Mouse (Mus musculus): Measurements from ENCODE around the gene Mrps18a. TPM values are rescaled to one million over a fixed set of nuclear protein-coding genes. Genes with fewer than 3 reads are reported as not detected.

Mrps18a gene
- polyA plus RNA-seq, 1 experiment = 133 TPM

GRCm38 (mm10) chr17:46123285-46123684 is 12.5 kb downstream of the Mrps18a start:
- no peak for TF ChIP-seq GATA1 (IDR thresholded peaks at IDR 0.05; ENCODE audit: low read length)

- no peak for TF ChIP-seq GATA1 (IDR thresholded peaks at IDR 0.05; ENCODE audit: low read length)
These were observed 13.3 kb downstream of the Mrps18a start for GRCm38 (mm10) chr17:46123953-46124700.

DNA sequence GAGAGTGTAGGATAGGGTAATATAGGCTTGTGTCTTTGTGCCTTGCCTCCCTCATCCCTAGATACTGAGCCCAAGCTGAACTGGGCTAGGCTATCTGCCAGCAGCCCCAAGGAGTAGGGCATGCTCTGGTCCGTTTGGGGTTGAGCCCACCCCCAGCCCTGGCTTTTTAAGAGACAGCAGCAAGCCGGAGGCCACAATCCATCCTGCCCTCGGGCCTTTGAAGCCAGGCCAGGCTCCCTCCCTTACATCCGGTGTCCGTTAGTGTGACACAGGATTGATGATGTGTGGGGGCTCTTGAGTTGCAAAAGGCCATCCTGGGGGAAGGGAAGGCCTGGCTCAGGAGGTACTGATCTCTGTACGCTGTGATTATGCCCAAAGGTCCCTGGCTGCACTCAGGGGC is 15.8 kb downstream of the Mrps18a start:
- TF ChIP-seq GATA1 (IDR thresholded peaks at IDR 0.05; ENCODE audit: low read length) = no peak

GRCm38 (mm10) chr17:46127814-46128493 is 17.2 kb downstream of the Mrps18a start:
- TF ChIP-seq GATA1 (IDR thresholded peaks at IDR 0.05; ENCODE audit: low read length) = no peak

DNA sequence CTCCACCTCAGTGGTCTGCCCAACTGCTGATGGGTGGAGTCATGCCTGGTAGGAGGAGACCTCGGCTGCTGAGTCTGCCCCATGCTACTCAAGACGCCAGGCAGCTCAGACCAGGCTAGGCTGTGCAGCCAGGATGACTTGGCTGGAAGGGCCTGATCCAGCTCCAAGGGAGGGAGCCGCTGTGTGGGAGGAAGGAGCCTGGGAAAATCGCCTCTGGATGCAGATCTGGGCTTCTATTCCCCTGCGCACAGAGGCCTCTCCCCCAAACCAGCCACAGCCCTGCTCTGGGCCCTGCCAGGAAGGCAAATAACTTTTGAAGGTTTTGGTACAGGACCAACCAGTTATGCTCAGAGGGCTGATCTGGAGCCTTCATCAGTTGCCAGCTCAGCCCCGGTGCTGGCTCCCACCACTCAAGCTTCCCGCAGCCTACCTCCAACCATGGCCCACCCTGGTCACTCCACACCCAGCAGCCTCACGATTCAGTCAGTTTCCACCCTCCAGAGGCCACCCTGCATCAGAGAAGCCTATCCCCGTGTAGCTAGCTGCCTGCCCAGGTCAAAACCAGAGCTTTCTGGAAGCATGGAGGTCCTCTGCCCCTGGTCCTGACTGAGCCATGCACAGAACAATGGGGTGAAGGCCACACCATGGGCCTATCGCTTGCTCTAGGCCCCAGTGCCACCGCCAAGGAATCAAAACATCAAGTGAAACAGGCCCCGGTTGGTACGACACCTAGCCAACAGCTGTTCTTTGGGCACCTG is 19.1 kb downstream of the Mrps18a start:
- TF ChIP-seq GATA1 (IDR thresholded peaks at IDR 0.05; ENCODE audit: low read length) = no peak

DNA sequence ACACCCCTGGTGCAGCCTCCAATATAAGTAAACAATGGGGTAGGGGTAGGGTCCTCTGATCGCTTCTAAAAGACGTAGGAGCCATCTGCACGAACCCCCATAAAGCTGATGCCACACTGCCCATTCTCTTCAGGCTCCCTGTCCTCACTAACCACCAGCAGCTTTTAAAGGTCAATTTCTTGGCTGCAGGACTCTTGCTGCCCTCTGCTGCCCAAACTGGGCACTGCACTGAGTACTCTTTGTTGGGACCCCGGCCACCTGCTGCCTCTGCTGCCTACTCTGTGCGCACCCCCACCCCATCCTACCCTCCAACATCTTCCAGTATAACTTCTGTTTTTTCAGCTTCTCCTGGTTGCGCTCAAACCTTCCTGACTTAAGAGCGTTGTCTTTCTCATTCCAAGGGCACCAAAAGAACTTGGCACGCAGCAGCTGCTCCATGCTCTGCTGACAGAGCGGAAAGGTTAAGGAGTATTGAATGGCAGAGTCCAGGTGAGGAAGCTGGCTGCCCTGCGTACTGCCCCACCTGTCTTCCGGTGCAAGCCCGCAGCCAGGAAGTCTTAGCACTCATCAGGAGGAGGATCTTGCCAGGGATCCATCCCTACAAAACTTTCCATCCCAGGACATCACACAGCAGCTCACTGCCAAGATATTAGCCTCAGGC is 21.4 kb downstream of the Mrps18a start:
- TF ChIP-seq GATA1 (IDR thresholded peaks at IDR 0.05; ENCODE audit: low read length) = no peak

DNA sequence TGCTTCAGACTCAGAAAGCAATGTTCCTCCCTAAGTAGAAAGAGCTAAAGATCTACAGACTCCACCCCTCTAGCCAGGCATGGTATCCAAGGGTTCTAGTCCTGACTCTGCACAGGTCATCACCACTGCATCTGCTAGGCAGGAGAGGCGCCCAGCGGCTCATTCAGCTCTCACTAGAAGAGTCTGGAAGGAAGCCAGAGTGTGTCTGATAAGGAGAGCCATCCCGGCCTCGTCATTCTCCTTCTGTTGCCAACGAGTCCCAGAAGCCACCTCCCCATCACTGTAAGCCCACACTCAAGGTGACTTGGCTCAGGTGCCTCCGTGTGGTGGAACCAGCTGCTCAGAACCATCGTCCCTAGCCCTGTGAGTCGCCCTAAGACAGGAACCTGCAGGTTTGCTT is 22.1 kb downstream of the Mrps18a start:
- no peak for TF ChIP-seq GATA1 (IDR thresholded peaks at IDR 0.05; ENCODE audit: low read length)

- TF ChIP-seq GATA1 (IDR thresholded peaks at IDR 0.05; ENCODE audit: low read length) = no peak
These were observed 27.9 kb downstream of the Mrps18a start for GRCm38 (mm10) chr17:46138563-46139236.

DNA sequence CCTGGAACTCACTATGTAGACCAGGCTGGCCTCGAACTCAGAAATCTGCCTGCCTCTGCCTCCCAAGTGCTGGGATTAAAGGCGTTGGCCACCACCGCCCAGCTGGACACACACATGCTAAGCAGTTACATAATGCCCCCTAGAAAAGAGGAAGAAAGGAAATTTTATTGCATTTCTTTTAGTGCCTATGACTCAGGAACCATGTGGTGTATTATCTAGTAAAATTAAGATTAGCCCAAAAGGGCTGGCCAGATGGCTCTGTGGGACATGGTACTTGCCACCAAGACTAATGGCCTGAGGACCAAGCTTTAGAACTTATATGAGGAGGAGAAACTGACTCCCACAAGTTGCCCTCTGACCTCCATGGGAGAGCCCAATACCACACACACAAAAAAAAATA is 29.1 kb downstream of the Mrps18a start:
- TF ChIP-seq GATA1 (IDR thresholded peaks at IDR 0.05; ENCODE audit: low read length) = no peak

DNA sequence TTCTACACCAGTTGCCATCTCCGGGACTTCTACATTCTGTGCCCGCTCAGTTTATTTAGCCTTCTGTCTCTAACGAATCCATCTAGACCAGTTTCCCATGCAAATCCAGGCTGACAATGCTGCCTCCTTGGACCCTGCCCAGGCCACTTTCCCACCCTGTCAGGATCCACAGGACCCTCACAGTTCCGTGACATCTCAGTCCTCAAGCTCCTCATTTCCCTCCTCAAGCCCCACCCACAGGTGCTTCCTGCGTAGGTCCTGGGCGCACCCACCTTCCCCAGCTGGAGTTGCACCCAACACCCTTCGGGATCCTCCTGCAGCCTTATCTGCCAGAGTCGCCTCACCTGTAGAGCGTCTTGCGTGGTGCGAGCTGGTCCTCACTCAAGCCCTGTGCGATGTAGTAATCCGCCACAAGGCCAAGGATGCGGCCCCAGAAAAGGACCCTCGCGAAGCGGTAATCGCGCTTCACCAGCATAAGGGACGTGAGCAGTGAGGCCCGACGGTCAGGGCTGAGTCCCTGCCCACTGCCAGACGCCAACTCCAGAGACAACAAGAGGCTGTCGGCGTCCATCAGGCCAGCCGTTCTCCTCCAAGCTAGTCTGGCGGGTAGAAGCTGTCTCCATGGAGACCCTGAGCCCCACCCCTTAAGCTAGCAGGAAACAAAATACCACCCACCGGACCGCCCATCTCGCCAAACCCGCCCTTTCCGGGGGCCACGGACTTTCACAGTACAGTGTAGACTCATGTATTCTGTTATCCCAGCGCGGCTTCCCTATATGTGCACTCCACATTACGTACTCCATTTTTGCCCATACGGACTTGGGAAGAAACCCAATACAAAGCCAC is 33.0 kb downstream of the Mrps18a start, which contains the start of gene Rsph9:
Gene Rsph9, minus strand, starts transcription at position 639 of the 846 bp plus-strand sequence.
- TF ChIP-seq GATA1 (IDR thresholded peaks at IDR 0.05; ENCODE audit: low read length) = no peak

DNA sequence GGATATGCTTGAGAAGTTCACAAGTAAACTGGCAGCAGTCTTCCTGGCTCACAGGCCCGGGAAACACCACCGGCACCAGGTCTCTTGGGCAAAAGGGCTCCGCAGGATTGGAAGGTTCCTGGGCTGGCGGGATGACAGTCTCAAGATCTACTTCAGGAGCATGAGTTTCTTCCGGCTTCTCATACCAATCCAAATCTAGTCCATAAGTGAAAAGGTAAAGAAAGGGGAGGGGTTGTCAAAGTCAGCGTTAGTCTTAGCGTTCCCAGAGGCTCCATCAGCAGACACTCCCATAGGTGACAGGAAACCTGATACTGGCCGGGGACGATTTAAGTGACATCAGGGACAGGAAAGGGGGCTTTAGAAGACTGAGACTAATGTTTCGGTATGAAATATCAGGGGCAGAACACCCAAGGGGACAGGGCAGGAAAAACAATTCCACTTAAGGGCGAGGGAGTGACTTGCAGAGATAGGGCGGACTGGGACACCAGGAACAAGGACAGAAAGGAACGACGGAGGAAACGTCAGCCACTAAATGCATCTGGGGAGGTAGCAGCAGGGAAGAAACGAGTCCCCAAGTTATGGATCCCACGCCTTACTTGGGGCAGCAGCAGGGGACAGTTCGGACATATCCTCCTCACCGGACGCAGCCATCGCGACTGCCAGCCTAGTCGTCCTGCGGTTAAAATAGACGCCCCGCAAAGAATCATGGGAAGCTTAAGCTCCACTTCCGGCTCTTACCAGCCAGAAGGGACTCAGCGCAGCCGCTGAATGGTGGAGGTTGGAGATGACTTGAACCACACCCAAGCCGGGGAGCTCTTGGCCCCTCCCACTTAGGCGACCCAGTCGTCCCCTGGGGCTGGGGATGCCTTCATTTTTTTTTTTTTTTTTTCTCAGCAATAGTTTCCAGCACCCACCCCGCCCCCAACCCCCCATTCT is 42.3 kb downstream of the Mrps18a start, which contains the start of gene Mad2l1bp:
Gene Mad2l1bp, minus strand, starts transcription at position 707 of the 936 bp plus-strand sequence.
- TF ChIP-seq GATA1 (IDR thresholded peaks at IDR 0.05; ENCODE audit: low read length) = no peak

- no peak for TF ChIP-seq GATA1 (IDR thresholded peaks at IDR 0.05; ENCODE audit: low read length)
These were observed 43.5 kb downstream of the Mrps18a start for GRCm38 (mm10) chr17:46154336-46154735.

- no peak for TF ChIP-seq GATA1 (IDR thresholded peaks at IDR 0.05; ENCODE audit: low read length)
These were observed 45.9 kb downstream of the Mrps18a start for GRCm38 (mm10) chr17:46156680-46157079.
